Mouse (Mus musculus): ENCODE results near the gene Gltp. TPM values are rescaled to one million over a fixed set of nuclear protein-coding genes. Genes with fewer than 3 reads are reported as not detected.

Gltp gene
- 46.7 and 86.7 TPM in 2 replicates for polyA plus RNA-seq (2015; fragmentation: Nextera tagmentation; extraction: Ambion mirVana)

DNA sequence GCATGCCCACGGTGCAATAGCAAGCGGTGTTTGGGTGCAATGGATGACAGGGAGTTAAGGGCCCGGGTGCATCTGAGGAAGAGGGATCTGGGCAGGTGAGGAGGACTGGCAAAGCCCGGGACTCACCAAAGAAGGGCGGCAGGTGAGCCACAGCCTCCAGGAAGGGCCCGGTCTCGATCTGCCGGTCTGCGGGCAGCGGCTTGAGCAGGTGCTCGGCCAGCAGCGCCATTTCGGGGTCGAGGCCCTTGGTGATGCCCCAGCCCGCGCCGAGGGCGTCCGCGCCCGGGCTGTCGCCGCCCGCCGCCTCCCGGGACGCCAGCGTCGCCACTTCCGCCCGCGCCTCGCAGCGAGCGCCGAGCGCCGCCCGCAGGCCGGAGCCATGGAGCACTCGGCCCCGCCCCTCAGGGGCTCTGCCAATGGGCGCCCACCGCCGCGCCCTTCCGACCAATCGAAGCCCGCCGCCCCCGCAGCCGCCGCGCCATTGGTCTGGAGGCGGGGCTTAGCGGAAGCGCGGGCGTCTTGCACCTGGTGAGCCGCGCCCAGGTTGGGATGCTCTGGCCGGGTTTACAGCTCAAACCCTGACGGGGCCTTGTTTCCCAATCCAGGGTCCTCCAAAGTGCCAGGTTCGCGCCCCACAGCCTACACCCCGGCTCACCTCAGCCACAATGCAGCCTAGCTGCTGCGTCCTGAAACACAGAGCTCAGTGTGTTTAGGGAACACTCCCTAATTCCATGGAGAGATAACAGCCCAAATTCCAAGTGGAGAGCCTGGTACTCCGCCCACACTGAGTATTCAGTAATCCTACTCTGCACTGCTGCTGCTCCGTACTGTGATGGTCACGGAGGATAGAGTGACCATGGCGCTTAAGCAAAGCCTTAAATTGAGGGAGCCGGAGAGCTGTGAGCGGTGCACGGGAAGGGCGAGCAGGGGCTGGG is at the start of gene Gltp:
TSS of gene Gltp (minus strand) at position 352 of the 935 bp plus-strand sequence.

DNA sequence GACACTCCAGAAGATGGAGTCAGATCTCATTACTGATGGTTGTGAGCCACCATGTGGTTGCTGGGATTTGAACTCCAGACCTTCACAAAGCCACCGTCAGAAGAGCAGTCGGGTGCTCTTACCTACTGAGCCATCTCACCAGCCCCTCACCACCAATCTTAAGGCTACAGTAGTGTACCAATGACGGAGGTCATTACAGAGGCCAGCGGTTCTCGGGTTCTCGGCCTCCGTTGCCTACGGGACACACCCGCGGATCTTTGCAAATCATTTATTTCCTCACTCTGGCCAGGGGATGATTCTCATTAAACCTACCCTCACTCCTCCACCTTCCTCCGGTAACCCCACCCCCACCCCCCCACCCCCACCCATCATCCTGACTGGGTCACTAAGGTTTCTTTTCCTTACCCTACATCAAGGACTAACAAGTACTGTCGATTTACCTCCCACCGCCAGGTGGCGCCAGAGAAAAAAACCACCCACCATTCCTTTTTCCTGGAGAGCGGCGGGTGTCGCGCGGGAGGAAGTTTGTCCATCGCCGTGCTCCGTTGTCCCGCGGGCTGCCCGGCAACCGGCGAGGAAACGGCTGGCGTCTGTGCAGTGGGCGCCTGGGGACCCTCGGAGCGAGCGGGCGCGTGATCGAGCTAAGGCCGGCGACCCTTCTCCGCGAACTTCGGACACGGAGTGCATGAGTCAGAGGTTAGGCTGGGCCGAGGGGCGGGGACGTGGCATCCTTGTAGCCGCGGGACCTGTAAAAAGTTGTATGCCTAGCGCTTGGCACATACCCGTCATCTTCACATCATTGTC is 16.7 kb upstream of the Gltp start, which contains the start of gene Tchp:
TSS of gene Tchp (plus strand) at position 496 of the 804 bp plus-strand sequence.

DNA sequence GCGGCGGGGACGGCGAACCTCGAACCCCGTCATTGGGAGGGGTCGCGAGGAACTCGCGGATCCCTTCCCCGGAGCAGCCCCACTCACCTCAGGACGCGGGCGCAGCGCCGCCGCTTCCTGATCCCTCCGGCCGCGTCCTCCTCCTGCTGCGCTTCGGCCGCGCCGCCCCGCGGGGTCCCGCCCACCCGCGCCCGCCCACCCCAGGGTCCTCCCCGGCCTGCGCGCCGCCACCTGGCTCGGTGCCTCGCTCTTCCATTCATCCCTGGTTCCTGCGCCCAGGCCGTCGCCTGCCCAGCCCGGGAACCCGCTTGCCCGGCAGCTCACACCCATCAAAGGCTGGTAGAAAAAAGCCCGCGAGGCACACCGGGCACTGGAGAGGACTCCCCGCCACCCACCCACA is 32.5 kb downstream of the Gltp start, which contains the start of gene Trpv4:
TSS of gene Trpv4 (minus strand) at position 167 of the 400 bp plus-strand sequence.

Small RNA genes within 50 kb of the gene (microRNA-seq; reads per million reads assigned to microRNA genes)
- not detected for gene Mir7028 (ENCODE audit: borderline replicate concordance, insufficient number of aligned reads)

Other genes starting within 250 kb of the Gltp start
- 13.0 and 13.7 TPM in 2 replicates for gene Mmab, start 246.9 kb downstream of the Gltp start, polyA plus RNA-seq (2015; fragmentation: Nextera tagmentation; extraction: Ambion mirVana)
- 21.7 and 25.0 TPM in 2 replicates for gene Mvk, start 246.7 kb downstream of the Gltp start, polyA plus RNA-seq (2015; fragmentation: Nextera tagmentation; extraction: Ambion mirVana)
- gene Fam222a, start 123.0 kb downstream of the Gltp start, polyA plus RNA-seq (2015; fragmentation: Nextera tagmentation; extraction: Ambion mirVana), result 5.0 and 9.2 TPM in 2 replicates
- gene Trpv4, start 32.6 kb downstream of the Gltp start, polyA plus RNA-seq (2015; fragmentation: Nextera tagmentation; extraction: Ambion mirVana), result 3.7 and 3.8 TPM in 2 replicates
- 5.8 and 8.6 TPM in 2 replicates for gene Tchp, start 16.8 kb upstream of the Gltp start, polyA plus RNA-seq (2015; fragmentation: Nextera tagmentation; extraction: Ambion mirVana)
- 48.9 and 71.9 TPM in 2 replicates for gene Ankrd13a, start 83.7 kb upstream of the Gltp start, polyA plus RNA-seq (2015; fragmentation: Nextera tagmentation; extraction: Ambion mirVana)
- gene Git2, start 84.5 kb upstream of the Gltp start, polyA plus RNA-seq (2015; fragmentation: Nextera tagmentation; extraction: Ambion mirVana), result 26.2 and 32.5 TPM in 2 replicates
- 198 and 268 TPM in 2 replicates for gene 1500011B03Rik, start 132.5 kb upstream of the Gltp start, polyA plus RNA-seq (2015; fragmentation: Nextera tagmentation; extraction: Ambion mirVana)
- not detected in 2 replicates for gene 4930519G04Rik, start 162.7 kb upstream of the Gltp start, polyA plus RNA-seq (2015; fragmentation: Nextera tagmentation; extraction: Ambion mirVana)
- gene Gm9936, start 167.7 kb upstream of the Gltp start, polyA plus RNA-seq (2015; fragmentation: Nextera tagmentation; extraction: Ambion mirVana), result 0.17 and 0.68 TPM in 2 replicates
- gene Oasl2, start 206.0 kb upstream of the Gltp start, polyA plus RNA-seq (2015; fragmentation: Nextera tagmentation; extraction: Ambion mirVana), result 31.4 and 33.4 TPM in 2 replicates
- gene Oasl1, start 232.3 kb upstream of the Gltp start, polyA plus RNA-seq (2015; fragmentation: Nextera tagmentation; extraction: Ambion mirVana), result 2.3 TPM in 2 replicates